In the genomic region with DNA sequence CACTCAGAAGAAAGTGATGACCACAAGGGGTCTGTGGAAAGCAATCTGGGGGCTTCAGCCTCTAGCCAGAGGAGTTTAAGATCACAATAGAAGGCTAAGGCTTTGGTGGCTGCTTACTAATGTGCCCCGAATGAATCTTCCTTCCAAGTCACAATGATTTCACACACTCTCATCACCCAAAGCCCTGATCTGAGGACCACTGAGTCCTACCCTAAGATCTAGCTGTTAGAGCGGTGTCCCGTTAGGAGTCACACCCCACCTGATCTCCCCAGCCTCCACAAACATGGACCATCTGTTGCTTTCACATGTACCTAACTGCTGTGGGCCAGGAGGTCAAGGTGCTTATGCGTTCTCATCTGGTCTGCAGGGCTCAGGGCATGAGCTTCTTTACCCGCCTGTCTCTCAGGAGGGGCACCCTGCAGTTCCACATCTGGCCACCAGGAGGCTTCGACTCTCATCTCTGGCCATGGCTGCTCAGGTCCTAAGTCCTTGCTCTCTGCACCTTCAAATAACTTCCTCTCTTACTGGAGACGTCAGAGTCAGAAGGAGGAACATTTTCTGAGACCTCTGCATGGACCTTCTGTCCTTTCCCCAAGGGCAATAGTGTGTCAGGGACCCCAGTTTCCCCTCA, we compare ENCODE assay signal across 8 mouse cellular contexts. TPM values are rescaled to one million over a fixed set of nuclear protein-coding genes. Genes with fewer than 3 reads are reported as not detected.
DNase-seq lines count a peak whose midpoint lies in the region; ATAC-seq and TF ChIP-seq lines count a peak whose summit lies in the region.

No protein-coding gene starts in this region.

- peaks cover 73% of the 10 kb centered on the region for H3K4me1 ChIP-seq in heart, embryonic 10.5 days
- peaks cover 2% of the 10 kb centered on the region; the same call in 1 of the 2 replicates for H3K4me1 ChIP-seq in liver, embryonic 11.5 days (replicated peaks; ENCODE audit: control insufficient read depth, insufficient read depth, low read length)
- H3K4me1 ChIP-seq in neural tube, embryonic 11.5 days (ENCODE audit: control insufficient read depth, insufficient read depth, low read length) = no peaks in the 10 kb centered on the region
- H3K4me1 ChIP-seq in testis, adult 2 months (ENCODE audit: control insufficient read depth, insufficient read depth, low read length) = peaks cover 2% of the 10 kb centered on the region; the same call in 1 of the 2 replicates

- peak overlapping the region; percentile 52 for H3K27ac ChIP-seq in heart, embryonic 10.5 days
- no peak overlapping the region for H3K27ac ChIP-seq in liver, embryonic 11.5 days (ENCODE audit: low read depth, low read length)
- H3K27ac ChIP-seq in neural tube, embryonic 11.5 days (ENCODE audit: low read depth, low read length) = no peak overlapping the region
- no peak overlapping the region for H3K27ac ChIP-seq in testis, adult 2 months (ENCODE audit: control insufficient read depth, insufficient read depth, low read depth, low read length)

- peaks cover 48% of the 10 kb centered on the region for H3K36me3 ChIP-seq in heart, embryonic 10.5 days
- no peaks in the 10 kb centered on the region for H3K36me3 ChIP-seq in liver, embryonic 11.5 days (ENCODE audit: control insufficient read depth, insufficient read depth, low read length)
- no peaks in the 10 kb centered on the region for H3K36me3 ChIP-seq in neural tube, embryonic 11.5 days (ENCODE audit: control insufficient read depth, insufficient read depth, low read length)
- no peaks in the 10 kb centered on the region for H3K36me3 ChIP-seq in testis, adult 2 months (ENCODE audit: control insufficient read depth, insufficient read depth, low read length)

- H3K9ac ChIP-seq in liver, embryonic 11.5 days (ENCODE audit: low read depth, low read length) = no peak overlapping the region
- no peak overlapping the region for H3K9ac ChIP-seq in neural tube, embryonic 11.5 days (ENCODE audit: low read length)

- no peak overlapping the region for H3K4me2 ChIP-seq in liver, embryonic 11.5 days
- H3K4me2 ChIP-seq in neural tube, embryonic 11.5 days (ENCODE audit: low read depth) = no peak overlapping the region

- TF ChIP-seq CTCF in testis, adult 2 months (IDR thresholded peaks at IDR 0.05; ENCODE audit: control insufficient read depth, insufficient read depth, insufficient replicate concordance, low read depth, low read length) = peak; percentile 100

- peak; percentile 73 for DNase-seq in 416B (ENCODE audit: low read depth)
- peak; percentile 92 for DNase-seq in adrenal gland, postnatal 10 days
- DNase-seq in embryo, embryonic 9.5 days (ENCODE audit: extremely low spot score) = peak; percentile 82
- peak; percentile 88 for DNase-seq in heart, embryonic 10.5 days (ENCODE audit: low spot score)
- peak; percentile 96 for DNase-seq in kidney, adult 9 months
- DNase-seq in liver, embryonic 11.5 days (ENCODE audit: low spot score) = peak; percentile 73
- DNase-seq in neural tube, embryonic 11.5 days (ENCODE audit: low spot score) = peak; percentile 83

- peak; percentile 64; the same call in 1 of the 2 replicates for ATAC-seq in liver, embryonic 11.5 days (replicated peaks; ENCODE audit: low FRiP score)
- ATAC-seq in neural tube, embryonic 11.5 days (ENCODE audit: insufficient read depth, low FRiP score, low TSS enrichment) = no peak

- H3K9me3 ChIP-seq in heart, embryonic 10.5 days = no peaks in the 10 kb centered on the region
- no peaks in the 10 kb centered on the region for H3K9me3 ChIP-seq in liver, embryonic 11.5 days (ENCODE audit: control insufficient read depth, low read length)
- no peaks in the 10 kb centered on the region for H3K9me3 ChIP-seq in neural tube, embryonic 11.5 days (ENCODE audit: control insufficient read depth, low read length)

- WGBS in heart, embryonic 10.5 days = 30% methylated on average over 7 of the region's 7 CpGs
- WGBS in liver, embryonic 11.5 days = 32% methylated on average over 7 of the region's 7 CpGs
- 28% methylated on average over 7 of the region's 7 CpGs for WGBS in neural tube, embryonic 11.5 days

- 0 out of 2 replicates have a peak, but pooled peaks cover under 1% of the 10 kb centered on the region for H3K27me3 ChIP-seq in heart, embryonic 10.5 days (ENCODE audit: insufficient read depth, poor library complexity, severe bottlenecking)
- H3K27me3 ChIP-seq in liver, embryonic 11.5 days (replicated peaks; ENCODE audit: control insufficient read depth, insufficient read depth, low read length) = peaks cover 1% of the 10 kb centered on the region
- no peaks in the 10 kb centered on the region for H3K27me3 ChIP-seq in neural tube, embryonic 11.5 days (ENCODE audit: control insufficient read depth, insufficient read depth, low read length)
- H3K27me3 ChIP-seq in testis, adult 2 months (ENCODE audit: control insufficient read depth, insufficient read depth, low read length) = no peaks in the 10 kb centered on the region

- TF ChIP-seq POLR2A in testis, adult 2 months (IDR thresholded peaks at IDR 0.05; ENCODE audit: control insufficient read depth, low read depth, low read length) = no peak

- no peak overlapping the region for H3K4me3 ChIP-seq in heart, embryonic 10.5 days
- H3K4me3 ChIP-seq in liver, embryonic 11.5 days (ENCODE audit: low read depth, low read length) = no peak overlapping the region
- no peak overlapping the region for H3K4me3 ChIP-seq in neural tube, embryonic 11.5 days (ENCODE audit: low read depth, low read length)
- no peak overlapping the region for H3K4me3 ChIP-seq in testis, adult 2 months (ENCODE audit: control insufficient read depth, low read depth, low read length)

RNA-seq across cellular contexts. Expression of gene Lad1, which starts 7.3 kb away (rescaled TPM):
- under 1 TPM; 0.21 TPM for total RNA-seq in adrenal gland, postnatal 10 days (2021)
- 3.3 and 6.8 TPM in 2 replicates for polyA plus RNA-seq in heart, embryonic 10.5 days (2016; fragmentation: Nextera tagmentation; extraction: Ambion mirVana)
- polyA plus RNA-seq in liver, embryonic 11.5 days (2014; fragmentation: Nextera tagmentation; extraction: Ambion mirVana) = 0.99 and 1.7 TPM in 2 replicates
- 0.61 and 1.3 TPM in 2 replicates for polyA plus RNA-seq in neural tube, embryonic 11.5 days (2014; fragmentation: Nextera tagmentation; extraction: Ambion mirVana)
- 0.15 and 1.2 TPM in 2 replicates for polyA plus RNA-seq in testis, adult 2 months (2012; rRNA removed)

RNA-seq across cellular contexts. Expression of gene Tnnt2, which starts 25.0 kb away (rescaled TPM):
- total RNA-seq in adrenal gland, postnatal 10 days (2021) = 1 to 10 TPM; 2.6 to 5.1 TPM
- polyA plus RNA-seq in heart, embryonic 10.5 days (2016; fragmentation: Nextera tagmentation; extraction: Ambion mirVana) = 2,168 and 3,634 TPM in 2 replicates
- 12.9 and 37.4 TPM in 2 replicates for polyA plus RNA-seq in liver, embryonic 11.5 days (2014; fragmentation: Nextera tagmentation; extraction: Ambion mirVana)
- 20.3 and 22.5 TPM in 2 replicates for polyA plus RNA-seq in neural tube, embryonic 11.5 days (2014; fragmentation: Nextera tagmentation; extraction: Ambion mirVana)
- 2.2 and 2.3 TPM in 2 replicates for polyA plus RNA-seq in testis, adult 2 months (2012; rRNA removed)

RNA-seq across cellular contexts. Expression of gene Tnni1, which starts 31.9 kb away (rescaled TPM):
- total RNA-seq in adrenal gland, postnatal 10 days (2021) = 10 to 100 TPM in 1 of 2 experiments, 1 to 10 TPM in 1; 7.7 to 41.7 TPM
- polyA plus RNA-seq in heart, embryonic 10.5 days (2016; fragmentation: Nextera tagmentation; extraction: Ambion mirVana) = 2,290 and 3,821 TPM in 2 replicates
- polyA plus RNA-seq in liver, embryonic 11.5 days (2014; fragmentation: Nextera tagmentation; extraction: Ambion mirVana) = 42.1 and 58.2 TPM in 2 replicates
- 57.6 and 70.7 TPM in 2 replicates for polyA plus RNA-seq in neural tube, embryonic 11.5 days (2014; fragmentation: Nextera tagmentation; extraction: Ambion mirVana)
- 0.79 and 0.99 TPM in 2 replicates for polyA plus RNA-seq in testis, adult 2 months (2012; rRNA removed)

RNA-seq across cellular contexts. Expression of gene Phlda3, which starts 45.2 kb away (rescaled TPM):
- 10 to 100 TPM; 42.9 to 82.7 TPM for total RNA-seq in adrenal gland, postnatal 10 days (2021)
- 63.2 and 65.3 TPM in 2 replicates for polyA plus RNA-seq in heart, embryonic 10.5 days (2016; fragmentation: Nextera tagmentation; extraction: Ambion mirVana)
- 22.5 and 22.8 TPM in 2 replicates for polyA plus RNA-seq in liver, embryonic 11.5 days (2014; fragmentation: Nextera tagmentation; extraction: Ambion mirVana)
- 22.6 and 24.3 TPM in 2 replicates for polyA plus RNA-seq in neural tube, embryonic 11.5 days (2014; fragmentation: Nextera tagmentation; extraction: Ambion mirVana)
- 3.2 and 5.4 TPM in 2 replicates for polyA plus RNA-seq in testis, adult 2 months (2012; rRNA removed)

Comparison
In these comparisons a context has a peak if more than half of its experiments do, and no peak if none do; other contexts are left out.
1. RNA of gene Tnnt2, which starts 25.0 kb away (polyA plus RNA-seq): 2,168 to 3,634 TPM in heart, embryonic 10.5 days; 12.9 to 37.4 TPM in liver, embryonic 11.5 days, 20.3 to 22.5 TPM in neural tube, embryonic 11.5 days and 2.2 to 2.3 TPM in testis, adult 2 months; every median in the first group is over 10 times any median in the second.
2. RNA of gene Tnni1, which starts 31.9 kb away (polyA plus RNA-seq): 2,290 to 3,821 TPM in heart, embryonic 10.5 days; 42.1 to 58.2 TPM in liver, embryonic 11.5 days, 57.6 to 70.7 TPM in neural tube, embryonic 11.5 days and 0.79 to 0.99 TPM in testis, adult 2 months; every median in the first group is over 10 times any median in the second.
3. Peak in every context shown above with its lines, with median percentiles within 50 percentile points of each other: DNase-seq.